Mouse (Mus musculus) ES-Bruce4 (cell line): ENCODE measurements around the gene Dnmbp.

Experiments used
- CTCF ChIP-seq: IDR thresholded peaks from one replicate; pipeline ENCODE4 v1.8.1; 2011; ENCODE audit warnings: low read depth, low read length
- EP300 ChIP-seq: IDR thresholded peaks from 2 replicates; pipeline ENCODE4 v1.6.1; 2011; ENCODE audit warnings: low read depth, low read length; ENCODE audit not compliant: insufficient read depth
- POLR2A ChIP-seq: IDR thresholded peaks from one replicate; pipeline ENCODE4 v1.8.1; 2011; ENCODE audit warnings: low read length; ENCODE audit not compliant: insufficient read depth

DNA sequence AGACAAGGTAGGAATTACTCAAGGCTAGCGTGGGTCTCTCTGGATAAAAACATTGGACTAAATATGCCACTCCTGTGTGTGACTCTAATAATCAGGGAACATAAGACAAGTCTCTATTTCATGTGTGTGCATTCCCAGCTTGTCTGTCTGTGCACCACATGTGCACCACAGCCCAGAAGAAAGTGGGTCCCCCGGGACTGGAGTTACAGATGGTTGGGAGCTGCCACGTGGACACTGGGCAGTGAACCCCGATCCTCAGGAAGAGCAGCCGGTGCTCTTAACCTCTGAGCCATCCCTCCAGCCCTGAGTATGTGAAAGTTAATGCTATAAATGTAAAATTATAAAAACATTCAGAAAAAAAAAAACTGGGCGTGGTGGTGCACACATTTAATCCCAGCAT, 22.2 kb downstream of the Dnmbp start:
- TF ChIP-seq EP300 (no peak), CTCF (no peak), POLR2A (no peak)
